Mouse (Mus musculus): ENCODE measurements at regions not wholly inside any gene's neighbourhood (a gene's known extent, or its start where the extent isn't known, plus 50 kb on each side); places are given as distances from the start of the nearest gene placed in this dataset.

DNA sequence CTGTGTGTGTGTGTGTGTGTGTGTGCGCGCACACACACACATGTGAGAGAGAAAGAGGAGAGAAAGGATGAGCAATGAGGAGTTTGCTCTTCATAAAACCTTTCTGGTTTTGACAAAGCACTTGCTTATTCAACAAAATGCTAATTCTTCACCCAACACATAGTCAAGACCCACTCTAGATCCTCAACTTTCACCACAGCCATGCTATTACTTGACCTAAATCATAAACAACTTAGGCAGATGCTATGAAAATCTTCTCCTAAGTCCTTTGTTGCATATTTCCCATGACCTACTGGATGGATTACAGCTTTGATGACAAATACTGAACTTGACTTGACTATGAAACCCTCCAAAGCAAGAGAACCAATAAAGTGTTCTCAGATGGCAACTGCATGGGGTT is 196.3 kb upstream of the Ank start:
- no peak for DNase-seq (ENCODE audit: low read depth)

DNA sequence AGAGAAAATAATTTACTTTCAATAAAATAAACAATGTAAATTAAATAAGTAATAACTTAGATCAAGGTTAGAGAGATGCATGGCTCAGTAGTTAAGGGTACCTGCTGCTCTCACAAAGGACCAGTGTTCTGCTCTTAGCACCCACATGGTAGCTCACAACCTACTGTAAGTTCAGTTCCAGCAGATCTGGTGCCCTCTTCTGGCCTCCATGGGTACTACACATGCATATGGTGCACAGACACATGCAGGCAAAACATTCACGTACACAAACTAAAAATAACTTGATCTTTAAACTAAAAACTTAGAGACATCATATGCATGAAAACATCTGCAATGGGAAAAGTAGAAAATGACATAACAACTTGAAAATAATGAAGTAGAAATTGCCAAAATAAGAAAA is 184.2 kb upstream of the Ank start:
- DNase-seq (ENCODE audit: low read depth), result peak; percentile 18

DNA sequence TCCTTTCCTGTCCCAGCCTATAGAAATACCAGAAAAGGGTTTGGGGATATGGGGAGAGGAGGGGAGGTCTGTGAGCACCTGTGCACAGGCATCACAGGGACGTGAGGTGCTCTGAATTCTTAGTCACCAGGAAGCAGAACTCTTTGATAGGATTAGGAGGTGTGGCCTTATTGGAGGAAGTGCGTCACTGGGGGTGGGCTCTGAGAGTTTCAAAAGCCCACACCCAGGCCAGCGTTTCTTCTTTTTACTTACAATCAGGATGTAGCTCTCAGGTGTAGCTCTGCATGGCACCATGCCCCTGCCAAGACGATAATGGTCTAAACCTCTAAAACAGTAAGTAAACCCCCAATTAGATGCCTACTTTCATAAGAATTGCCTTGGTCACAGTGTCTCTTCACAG is 162.6 kb upstream of the Ank start:
- no peak for DNase-seq (ENCODE audit: low read depth)

DNA sequence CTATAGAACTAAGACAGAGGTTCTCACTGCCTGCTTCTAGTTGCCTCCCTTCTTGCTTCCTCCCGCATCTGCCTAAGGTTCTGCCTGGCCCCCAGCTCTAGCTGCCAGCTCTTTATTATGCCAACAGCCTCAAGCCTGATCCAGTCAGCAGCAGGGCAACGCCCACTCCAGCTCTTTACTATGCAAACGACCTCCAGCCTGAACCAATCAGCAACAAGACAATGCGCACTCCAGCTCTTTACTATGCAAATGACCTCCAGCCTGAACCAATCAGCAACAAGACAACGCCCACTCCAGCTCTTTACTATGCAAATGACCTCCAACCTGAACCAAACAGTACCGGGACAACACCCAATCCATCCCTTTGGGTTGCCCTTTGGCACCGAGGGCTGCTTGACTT is 162.2 kb upstream of the Ank start:
- no peak for DNase-seq (ENCODE audit: low read depth)

DNA sequence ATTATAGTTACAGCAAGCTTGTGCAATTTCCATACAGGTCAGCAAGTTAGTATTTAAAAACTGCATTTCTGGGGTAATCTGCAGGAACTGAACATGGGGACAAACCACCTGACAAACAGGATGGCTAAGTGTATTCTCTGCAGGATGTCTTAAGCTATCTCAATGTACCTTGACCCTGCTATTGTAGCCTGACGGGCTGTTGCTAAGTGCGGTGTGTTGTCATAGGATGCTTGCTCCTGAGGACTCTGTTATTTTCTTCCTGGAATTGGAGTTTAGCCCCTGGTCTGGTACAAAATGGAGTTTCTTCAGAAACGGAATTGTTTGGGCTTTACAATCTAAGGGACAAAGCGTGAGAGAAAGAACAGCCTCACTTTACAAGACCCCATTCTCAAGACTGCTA is 161.4 kb upstream of the Ank start:
- no peak for DNase-seq (ENCODE audit: low read depth)

DNA sequence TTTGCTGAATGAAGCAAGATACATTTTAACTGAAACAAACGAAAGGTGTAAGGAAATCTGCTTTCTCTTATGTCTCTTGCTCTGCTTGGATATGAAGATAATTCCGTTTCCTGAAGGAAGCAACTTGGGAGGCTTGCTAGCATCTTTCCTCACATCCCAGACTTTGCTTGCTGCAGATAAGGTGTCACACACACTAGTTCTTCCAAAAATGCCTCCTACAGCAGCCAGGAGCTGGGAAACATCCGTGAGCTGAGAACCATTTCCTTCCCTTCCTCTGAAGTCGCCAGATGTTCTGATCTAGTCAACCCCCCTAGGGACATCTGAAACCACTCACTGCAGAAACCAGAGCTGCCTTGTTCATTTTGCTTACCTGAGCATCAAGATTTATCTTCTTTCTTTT is 157.8 kb upstream of the Ank start:
- no peak for DNase-seq (ENCODE audit: low read depth)

DNA sequence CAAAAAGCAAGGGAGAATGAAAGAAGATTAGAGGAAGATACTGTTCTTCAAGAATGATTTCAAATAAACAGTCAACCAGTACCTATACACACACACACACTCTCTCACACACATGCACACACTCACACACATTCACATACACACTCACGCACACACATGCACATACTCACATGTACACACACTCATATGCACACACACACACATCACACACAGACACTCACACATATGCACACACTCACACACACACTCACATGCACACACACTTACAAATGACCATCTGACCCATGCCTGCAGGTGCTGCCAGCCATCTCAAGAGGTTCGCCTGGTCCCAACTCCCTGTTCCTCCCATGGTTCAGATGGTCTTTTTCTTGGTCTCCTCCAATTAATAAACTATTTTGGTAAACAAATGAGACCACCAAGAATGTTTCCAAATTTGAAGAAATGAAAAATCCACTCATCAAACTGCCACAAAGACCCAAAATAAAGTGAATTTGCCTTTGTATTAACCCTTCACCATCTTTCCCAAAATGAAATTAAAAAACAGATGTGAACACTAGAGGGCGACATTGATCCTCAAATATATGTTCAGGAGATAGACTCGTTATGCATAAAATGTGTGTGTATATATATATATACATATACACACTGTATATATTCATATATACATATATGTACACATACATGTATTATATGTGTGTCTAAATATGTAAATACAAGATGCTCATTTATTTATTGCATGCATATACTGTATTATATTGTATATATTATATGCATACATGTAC is 150.3 kb upstream of the Ank start:
- peak; percentile 70 for DNase-seq (ENCODE audit: low read depth)

DNA sequence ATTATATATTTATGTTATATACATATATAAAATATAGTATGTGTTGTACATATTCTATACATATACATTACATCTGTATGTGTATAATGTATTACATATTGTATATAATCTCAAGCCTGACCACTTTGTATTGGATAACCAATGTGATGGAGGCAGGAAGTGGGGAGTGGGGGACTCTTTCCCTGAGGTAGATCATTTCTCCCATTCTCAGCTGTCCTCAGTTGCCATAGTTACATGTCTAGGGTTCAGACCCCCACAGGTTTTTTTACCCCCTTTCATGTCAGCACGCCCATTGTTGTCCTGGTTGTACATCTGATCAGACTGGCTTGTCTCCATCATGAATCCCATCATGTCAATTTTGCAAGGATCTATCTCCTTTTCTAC is 149.7 kb upstream of the Ank start:
- DNase-seq (ENCODE audit: low read depth), result no peak

DNA sequence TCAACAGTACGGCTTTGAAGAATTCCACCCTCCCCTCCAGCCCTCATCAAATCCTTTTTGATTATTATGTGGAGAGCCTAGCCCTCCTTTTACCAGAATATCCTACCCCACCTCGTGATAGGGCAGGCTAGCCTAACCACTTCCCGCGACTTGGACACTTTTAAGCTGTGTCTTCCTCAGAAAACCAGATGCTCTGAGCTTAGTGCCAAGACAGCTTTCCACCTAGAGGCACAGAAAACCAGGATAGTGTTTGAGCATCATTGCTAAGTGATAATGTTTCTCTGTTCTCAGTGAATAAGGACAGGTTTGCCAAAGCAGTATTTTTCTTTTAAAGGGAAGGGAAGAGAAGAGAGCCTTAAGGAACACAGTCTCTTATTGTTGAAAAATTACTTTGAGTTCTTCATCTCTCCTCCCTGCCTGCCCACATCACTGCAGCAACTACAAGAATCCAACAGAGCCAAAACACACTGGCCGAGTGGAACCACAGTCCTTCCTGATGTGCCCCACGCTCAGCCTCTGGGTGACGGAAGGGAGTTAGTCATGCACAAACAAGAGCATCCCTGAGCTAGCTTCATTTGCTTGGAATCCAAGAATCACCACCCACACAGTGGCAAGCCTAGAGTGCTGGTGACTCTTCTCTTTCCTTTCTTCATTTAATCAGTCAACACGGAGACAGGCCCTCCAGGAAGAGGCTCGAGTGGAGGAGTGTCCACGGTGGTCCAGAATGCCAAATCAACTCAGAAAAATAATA is 144.4 kb upstream of the Ank start:
- DNase-seq (ENCODE audit: low read depth), result no peak

DNA sequence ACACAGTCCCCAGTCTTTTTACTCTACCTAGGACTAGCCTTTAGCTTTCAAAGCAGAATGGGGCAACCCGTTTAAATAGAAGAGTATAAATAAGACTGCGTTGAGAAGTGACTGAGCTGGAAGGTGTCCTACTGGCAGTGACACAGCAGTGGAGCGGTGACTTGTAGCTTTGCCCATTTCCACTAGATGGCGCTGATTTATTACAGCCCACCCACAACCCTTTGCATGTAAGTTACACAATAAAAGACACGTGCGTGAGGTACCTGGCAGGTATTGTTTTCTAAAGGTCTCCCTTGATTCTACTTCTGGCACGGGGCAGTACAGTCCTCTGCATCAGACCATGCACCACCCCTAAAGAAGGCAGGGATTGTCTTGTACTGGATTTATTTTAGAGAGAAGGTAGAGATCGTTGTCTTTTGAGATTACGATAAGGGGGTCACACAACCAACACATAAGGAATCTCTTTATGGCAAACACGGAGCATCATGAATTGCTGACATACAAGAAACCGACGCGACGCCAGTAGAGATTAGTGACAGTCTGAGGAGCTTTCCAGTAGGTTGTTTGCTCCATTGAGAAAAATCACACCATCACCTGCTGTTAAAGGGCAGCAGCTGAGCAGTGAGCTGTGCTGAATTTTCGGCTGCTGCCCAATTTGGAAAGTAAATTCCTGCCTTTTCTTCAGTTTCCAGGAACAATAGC is 140.5 kb upstream of the Ank start:
- DNase-seq (ENCODE audit: low read depth), result peak; percentile 68

DNA sequence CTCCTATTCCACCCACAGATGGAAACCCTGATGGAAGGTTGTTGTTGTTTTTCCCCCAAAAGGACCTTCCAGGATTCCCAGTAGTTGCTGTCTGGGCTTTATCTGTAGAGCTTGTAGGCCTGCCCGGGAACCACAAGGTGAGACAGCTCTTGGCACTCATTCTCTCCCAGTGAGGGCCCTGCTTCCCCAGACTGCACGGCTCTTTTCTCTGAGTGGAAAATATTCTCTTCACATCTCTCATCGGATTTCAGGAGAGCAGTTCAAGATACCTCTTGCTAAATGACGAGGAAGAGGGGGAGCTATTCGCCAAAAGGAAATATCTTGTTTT is 140.0 kb upstream of the Ank start:
- DNase-seq (ENCODE audit: low read depth), result no peak

DNA sequence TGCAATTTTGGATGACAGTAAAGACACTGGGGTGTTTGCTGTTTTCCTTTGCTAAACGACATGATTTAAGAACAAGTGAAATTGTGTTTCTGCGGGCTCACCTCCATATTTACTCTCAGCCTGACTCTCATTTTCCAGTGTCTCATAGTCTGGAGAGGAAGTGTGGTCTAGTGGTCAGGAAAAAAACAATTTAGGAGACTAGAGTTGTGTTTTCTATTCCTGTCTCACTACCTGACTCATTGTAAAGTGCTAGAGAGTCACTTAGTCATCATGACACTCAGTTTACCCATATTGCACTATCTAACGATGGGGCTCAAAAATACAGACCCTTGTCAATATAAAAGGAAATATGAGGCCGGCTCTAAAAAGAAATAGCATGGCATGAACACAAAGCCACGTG is 138.7 kb upstream of the Ank start:
- no peak for DNase-seq (ENCODE audit: low read depth)

DNA sequence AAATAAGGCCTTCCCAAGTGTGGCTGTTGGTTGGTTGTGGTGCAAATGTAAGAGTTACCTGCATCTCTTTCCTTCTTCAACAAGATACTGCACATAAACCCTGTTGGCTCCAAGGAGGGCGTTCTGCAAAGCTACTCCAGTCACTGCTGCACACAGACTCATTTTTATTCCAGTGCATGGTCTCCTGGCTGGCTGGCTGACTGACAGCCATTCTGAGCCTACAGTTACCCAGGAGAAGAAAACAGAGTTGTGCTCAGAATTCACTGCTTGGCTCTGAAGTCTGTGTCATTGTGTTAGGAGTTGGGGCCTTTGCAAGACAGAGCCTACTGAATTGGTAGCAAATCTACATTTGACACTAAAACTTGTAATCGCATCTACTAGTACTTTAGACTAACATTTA is 138.0 kb upstream of the Ank start:
- no peak for DNase-seq (ENCODE audit: low read depth)

DNA sequence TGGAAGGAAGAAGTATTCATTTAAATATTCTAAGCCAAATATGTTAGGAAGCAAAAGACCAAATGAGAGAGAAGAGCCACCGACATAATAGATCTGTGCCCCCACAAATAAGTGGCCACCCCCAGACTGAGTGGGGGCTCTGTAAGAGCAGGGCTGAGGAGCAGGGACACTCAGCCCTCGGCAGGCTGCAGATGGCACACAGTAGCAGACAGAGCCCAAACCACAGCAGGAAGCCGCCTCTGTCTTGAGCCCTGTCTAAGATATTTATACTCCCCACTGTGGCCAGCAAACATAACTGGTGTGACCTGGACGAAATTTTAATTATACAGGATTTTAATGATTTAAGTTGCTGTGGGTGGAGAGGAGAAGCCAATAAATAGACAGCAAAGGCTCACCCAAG is 126.4 kb upstream of the Ank start:
- DNase-seq (ENCODE audit: low read depth), result no peak

DNA sequence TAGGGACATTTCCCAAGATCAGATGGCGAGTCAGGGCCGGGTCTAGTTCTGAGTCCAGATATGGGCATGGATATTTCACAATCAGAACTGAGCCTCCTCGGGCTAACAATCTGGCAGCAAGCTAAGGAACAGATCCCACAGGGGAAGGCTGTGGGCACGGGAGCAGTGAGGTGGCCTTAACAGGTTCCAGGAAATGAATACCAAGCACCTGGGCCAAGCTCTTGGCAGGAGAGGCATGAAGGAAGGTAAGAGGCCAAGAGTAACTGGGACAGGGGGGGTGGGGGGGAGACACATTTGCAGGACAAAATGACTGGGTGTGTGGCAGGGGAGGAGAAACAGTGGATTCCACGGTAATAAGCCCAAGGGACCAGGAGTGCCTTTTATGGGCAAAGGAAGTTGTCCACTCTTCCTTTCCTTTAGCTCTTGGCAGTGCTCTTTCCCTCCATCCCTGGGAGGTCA is 124.9 kb upstream of the Ank start:
- DNase-seq (ENCODE audit: low read depth), result no peak

DNA sequence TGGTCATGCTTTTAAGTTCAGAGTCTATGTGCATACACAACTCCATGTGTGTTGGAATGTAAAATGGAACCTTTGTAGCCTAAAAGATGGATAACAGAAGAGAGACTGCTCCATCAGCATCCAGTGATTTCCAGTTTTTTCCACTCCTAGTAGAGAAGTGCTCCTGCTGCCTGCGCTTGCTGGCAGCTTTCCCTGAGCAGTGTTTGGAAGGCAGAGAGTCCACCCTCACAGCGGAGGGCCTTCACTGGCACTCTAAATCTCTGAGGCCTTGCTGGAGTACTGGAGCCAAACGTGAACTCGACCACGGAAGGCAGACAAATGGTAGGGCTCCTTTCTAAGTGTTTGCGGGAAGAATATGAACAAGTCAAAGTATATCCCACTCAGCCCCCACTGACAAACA is 108.0 kb upstream of the Ank start:
- no peak for DNase-seq (ENCODE audit: low read depth)

DNA sequence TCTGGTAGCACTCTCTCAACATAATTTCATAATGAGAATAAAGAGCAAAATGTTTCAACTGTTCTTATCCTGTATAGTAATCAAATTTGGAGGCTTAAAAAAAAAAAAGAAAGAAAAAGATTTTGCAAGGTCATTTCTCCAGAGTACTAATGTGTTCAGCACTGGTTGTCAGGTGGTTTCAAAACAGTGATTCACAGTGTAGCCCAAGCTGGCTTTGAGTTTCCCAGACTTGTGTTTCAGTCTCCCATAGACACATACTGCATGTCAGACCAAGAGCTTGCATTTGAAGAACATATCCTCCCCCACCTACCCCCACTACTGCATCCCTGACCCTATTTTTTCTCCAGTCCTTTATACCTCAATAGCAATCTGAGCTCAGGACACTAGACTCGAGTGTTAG is 107.2 kb upstream of the Ank start:
- no peak for DNase-seq (ENCODE audit: low read depth)

DNA sequence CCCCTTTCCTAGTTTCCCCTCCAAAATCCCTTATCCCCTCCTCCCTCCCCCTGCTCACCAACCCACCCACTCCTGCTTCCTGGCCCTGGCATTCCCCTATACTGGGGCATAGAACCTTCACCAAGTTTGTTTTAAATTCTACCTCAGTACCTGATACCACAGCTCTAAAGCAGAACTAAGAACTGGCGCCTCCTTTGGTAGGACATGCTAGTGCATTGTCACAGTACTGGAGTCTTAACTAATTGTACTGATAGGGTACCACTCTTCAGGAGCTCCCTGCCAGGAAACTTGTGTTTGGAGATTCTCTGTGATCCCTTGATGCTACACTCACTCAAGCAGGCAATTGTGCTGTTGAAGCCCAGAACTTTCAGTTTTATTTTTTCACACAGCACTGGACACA is 92.0 kb upstream of the Ank start:
- peak; percentile 3 for DNase-seq (ENCODE audit: low read depth)

DNA sequence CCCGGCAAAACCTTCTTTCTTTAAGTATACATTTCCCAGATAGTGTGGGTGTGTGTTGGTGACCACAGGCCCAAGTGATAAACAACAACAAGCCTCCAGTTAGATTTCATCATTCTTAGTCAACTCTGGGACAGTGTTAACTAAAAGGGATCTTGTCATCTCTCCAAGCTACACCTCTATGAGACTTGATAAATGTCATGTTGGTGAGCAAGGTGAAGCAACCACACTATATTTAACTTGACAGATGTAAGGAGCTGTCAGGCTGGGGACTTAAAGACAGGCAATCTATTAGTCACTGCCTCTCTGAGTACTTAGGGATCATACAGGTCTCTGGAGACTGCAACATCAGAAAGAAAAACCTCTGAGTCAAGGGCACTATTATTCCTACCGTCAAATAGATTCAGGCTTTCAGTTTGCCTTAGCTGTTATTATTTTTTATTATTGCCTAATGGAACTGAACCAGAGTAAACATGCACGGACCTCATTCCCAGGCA is 87.8 kb upstream of the Ank start:
- DNase-seq (ENCODE audit: low read depth), result no peak

DNA sequence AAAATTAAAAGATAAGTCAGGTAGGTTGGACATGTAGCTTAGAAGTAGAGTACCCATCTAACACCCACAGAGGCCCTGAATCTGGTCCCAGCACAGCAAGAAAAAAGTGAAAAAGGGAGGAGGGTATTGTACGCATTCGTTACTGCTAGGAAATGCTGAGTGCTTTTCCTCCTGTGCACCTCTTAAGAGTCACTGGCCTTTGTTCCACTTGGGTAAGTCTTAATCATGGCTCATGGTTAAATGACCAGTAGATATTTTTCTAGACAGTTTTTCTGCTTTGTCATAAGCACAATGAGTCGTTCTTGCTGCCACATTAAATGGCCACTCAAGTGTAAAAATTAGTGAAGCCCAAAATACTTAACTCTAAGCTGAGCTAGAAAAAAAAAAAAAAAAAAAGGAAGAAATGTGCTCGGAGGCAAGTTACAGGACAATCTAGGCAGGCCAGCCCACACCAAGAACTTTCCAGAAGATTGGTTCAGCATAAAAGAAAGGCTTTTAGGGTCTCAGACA is 86.0 kb upstream of the Ank start:
- no peak for DNase-seq (ENCODE audit: low read depth)

DNA sequence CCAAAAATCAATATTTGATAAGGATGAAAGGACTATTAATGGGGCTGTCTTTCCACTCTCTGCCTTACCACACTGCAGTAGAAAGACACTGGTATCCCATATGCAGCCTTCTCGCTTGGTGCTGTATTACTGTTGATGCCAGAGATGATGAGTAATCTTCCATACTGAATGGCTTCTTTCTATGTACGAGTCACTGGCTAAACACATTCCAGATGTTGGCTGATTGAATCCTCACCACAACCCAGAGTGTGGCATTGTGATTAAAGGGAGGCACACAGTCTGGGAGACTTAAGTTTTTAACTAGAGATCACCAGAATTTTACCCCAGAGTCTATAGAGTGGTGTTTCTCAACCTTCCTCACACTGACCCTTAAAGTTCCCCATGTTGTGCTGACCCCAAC is 84.9 kb upstream of the Ank start:
- DNase-seq (ENCODE audit: low read depth), result no peak

DNA sequence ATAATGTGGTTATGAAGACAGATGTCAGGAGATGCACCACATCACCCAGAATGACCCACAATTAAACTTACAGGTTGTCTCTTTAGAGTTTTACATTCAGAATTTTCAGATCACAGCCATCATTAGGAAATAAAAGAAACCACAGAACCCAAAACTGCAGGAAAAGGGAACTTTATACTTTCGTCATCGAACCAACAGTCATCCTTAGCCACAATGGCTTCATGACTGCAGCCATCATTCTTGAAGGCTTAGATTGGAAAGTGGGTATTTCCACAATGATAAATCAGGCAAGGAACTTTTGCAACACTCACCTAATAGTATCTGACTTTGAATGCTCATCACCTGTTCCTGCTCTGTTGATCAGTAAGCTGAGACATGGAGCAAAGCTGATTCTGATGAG is 75.9 kb upstream of the Ank start:
- no peak for DNase-seq (ENCODE audit: low read depth)

DNA sequence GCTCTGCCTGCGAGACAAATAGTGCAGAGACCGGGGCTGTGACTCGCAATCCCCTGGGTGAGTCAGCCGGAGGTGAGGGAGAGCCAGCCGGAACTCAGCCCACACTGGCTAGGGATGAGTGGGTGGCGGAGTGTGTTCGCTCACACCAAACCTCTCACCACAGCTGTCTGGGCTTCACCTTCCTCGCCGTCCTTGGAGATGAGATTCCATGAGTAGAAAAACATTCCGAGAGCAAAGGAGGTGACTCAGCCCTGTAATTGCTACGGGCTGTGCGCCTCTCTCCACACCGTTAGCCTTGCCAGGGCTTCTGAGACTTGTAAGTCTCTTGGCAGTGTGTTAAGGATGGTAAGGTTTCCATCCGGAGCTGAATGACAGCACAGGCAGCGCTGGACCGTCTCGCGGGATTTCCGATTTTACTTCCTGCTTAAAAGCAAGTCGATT is 60.7 kb upstream of the Ank start:
- DNase-seq (ENCODE audit: low read depth), result no peak
